Mouse (Mus musculus) neural tube, embryonic 14.5 days (tissue): ENCODE results near the gene Slc17a5. TPM values are rescaled to one million over a fixed set of nuclear protein-coding genes. Genes with fewer than 3 reads are reported as not detected.

ENCODE experiments used
- ATAC-seq: fragments of 200-750 bp; cut with Nextera tagmentation; 2 replicates; pipeline ENCODE4 v1.8.0; 2017; ENCODE audit warnings: low read depth, mild to moderate bottlenecking, moderate TSS enrichment, moderate library complexity
- H3K27ac ChIP-seq: fragments of 300-500 bp; sonication (generic); 2 replicates; pipeline ENCODE4 v1.5.1; 2014; ENCODE audit warnings: low read depth, mild to moderate bottlenecking, control low read depth, low read length, moderate library complexity, mixed read lengths
- H3K27me3 ChIP-seq: fragments of 300-500 bp; sonication (generic); 2 replicates; pipeline ENCODE4 v1.6.1; 2014; ENCODE audit warnings: low read length; ENCODE audit not compliant: control insufficient read depth, insufficient read depth
- H3K36me3 ChIP-seq: fragments of 300-500 bp; sonication (generic); 2 replicates; pipeline ENCODE4 v1.6.1; 2014; ENCODE audit warnings: low read length, mixed read lengths; ENCODE audit not compliant: control insufficient read depth, insufficient read depth
- H3K4me1 ChIP-seq: fragments of 300-500 bp; sonication (generic); 2 replicates; pipeline ENCODE4 v1.6.1; 2014; ENCODE audit warnings: low read length; ENCODE audit not compliant: control insufficient read depth, insufficient read depth
- H3K4me2 ChIP-seq: fragments of 300-500 bp; sonication (generic); 2 replicates; pipeline ENCODE4 v1.6.1; 2014; ENCODE audit warnings: mild to moderate bottlenecking, low read depth, low read length, control low read depth
- H3K4me3 ChIP-seq: fragments of 300-500 bp; sonication (generic); 2 replicates; pipeline ENCODE4 v1.5.1; 2014; ENCODE audit warnings: low read depth, low read length, control low read depth, mixed read lengths
- H3K9ac ChIP-seq: fragments of 300-500 bp; sonication (generic); replicated peaks from 2 replicates; pipeline ENCODE4 v1.6.1; 2014; ENCODE audit warnings: low read depth, mild to moderate bottlenecking, control low read depth, low read length, mixed read lengths
- H3K9me3 ChIP-seq: fragments of 300-500 bp; sonication (generic); 2 replicates; pipeline ENCODE4 v1.6.1; 2016; ENCODE audit warnings: low read length; ENCODE audit not compliant: control insufficient read depth
- WGBS: fragments of 180-500 bp; shearing (Covaris S2); extraction: QIAGEN DNeasy Blood & Tissue Kit; methylation state at CpG from one replicate; pipeline ENCODE4 v1.1.7; 2014; 5-methylcytosine and 5-hydroxymethylcytosine counted together
- polyA plus RNA-seq: library from polyadenylated mRNA; unstranded; fragments of >200 nt; fragmentation: Nextera tagmentation; extraction: Ambion mirVana; gene quantifications from 2 replicates; pipeline ENCODE4 v1.2.1, GENCODE M21; 2014

Gene Slc17a5
- polyA plus RNA-seq: 18.8 and 20.4 TPM in 2 replicates

DNA sequence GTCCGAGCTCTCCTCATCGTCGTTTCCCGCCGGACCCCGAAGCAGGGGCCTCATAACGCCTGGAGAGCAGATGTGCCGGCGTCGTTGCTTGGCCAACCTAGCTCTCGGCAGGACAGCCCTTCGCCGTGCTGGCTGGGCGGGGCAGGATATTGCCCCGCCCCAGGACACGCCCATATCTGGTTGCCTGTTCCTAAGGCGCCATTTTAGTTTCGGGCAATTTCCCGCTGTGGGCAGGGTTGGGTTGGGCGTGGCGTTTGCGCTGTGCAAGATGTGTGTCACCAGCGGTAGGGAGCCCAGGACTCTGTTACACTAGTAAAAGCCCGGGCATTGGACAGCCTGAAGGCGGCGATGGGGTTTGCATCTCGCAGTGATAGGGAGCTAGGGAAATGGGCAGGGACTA, at the start of gene Slc17a5:
Gene Slc17a5 (minus strand): TSS at position 128 of the 400 bp plus-strand sequence.
- peak within 1 kb of the TSS; percentile 41 for H3K4me2 ChIP-seq
- peak within 1 kb of the TSS; percentile 68 for H3K9ac ChIP-seq
- peak; percentile 98 for ATAC-seq
- H3K4me1 ChIP-seq: peaks cover 6% of the 10 kb centered on the region; the same call in 1 of the 2 replicates
- H3K27ac ChIP-seq: peak within 1 kb of the TSS; percentile 78
- H3K9me3 ChIP-seq: no peaks in the 10 kb centered on the region
- H3K27me3 ChIP-seq: no peaks in the 10 kb centered on the region
- WGBS: under 1% methylated on average over 27 of the region's 27 CpGs
- H3K36me3 ChIP-seq: no peaks in the 10 kb centered on the region
- H3K4me3 ChIP-seq: peak within 1 kb of the TSS; percentile 61

DNA sequence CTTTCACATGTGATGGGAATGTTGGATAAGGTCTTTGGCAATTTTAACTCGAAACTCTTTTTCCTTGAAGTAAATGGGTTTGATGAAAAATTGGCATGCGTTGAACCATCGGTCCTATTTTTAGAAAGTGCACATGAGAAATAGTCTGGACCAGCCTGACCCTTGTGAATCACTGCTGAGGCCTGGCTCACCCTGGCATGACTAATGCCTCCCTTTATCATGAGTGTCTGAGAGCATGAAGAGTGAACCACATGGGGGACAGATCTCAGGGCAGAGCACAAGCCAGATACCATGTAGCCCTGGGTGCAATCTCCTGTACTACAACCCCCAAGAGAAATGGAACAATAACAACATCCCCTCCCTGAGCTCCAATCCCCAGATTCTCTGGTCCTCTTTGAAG, 46.1 kb upstream of the Slc17a5 start:
- Histone ChIP-seq H3K9ac (no peak overlapping the region), H3K9me3 (no peaks in the 10 kb centered on the region), H3K4me2 (no peak overlapping the region), H3K27me3 (no peaks in the 10 kb centered on the region), H3K4me3 (no peak overlapping the region), H3K36me3 (no peaks in the 10 kb centered on the region), H3K4me1 (no peaks in the 10 kb centered on the region), H3K27ac (no peak overlapping the region)
- no peak for ATAC-seq
- 92% methylated on average over 3 of the region's 3 CpGs for WGBS

DNA sequence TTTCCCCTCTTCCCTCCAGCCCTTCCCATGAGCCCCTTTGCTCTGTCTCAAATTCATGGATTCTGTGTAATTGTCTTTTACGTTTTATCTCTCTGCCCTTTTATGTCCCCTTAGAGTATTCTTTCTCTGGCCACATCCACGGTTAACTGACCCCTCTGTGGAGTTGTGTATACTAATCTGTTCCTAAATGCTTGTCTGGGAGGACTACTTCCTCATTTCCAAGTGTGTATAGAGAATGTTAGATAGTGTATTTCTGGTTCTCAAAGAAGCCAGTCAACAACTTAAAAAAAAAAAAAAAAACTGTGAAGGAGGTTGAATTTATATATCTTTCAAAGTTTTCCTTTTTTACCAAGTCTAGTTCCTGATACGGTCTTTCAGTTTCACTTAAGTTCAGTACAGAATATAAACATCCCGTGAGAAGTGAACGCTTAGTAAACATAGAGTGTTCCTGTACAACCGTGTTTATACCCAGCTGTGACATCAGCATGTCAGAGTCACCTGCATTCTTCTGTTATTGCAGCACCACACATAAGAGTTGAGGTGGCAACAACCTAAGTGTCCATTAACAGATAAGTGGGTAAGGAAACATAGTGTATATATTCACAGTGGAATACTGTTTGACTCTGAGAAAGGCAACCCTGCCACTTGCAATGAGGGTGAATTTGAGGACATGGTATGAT, 44.1 kb upstream of the Slc17a5 start:
- no peaks in the 10 kb centered on the region for H3K36me3 ChIP-seq
- no peak overlapping the region for H3K4me2 ChIP-seq
- 73% methylated on average over 6 of the region's 6 CpGs for WGBS
- H3K4me3 ChIP-seq: no peak overlapping the region
- H3K9me3 ChIP-seq: no peaks in the 10 kb centered on the region
- H3K27ac ChIP-seq: no peak overlapping the region
- no peak for ATAC-seq
- no peaks in the 10 kb centered on the region for H3K27me3 ChIP-seq
- no peaks in the 10 kb centered on the region for H3K4me1 ChIP-seq
- no peak overlapping the region for H3K9ac ChIP-seq

DNA sequence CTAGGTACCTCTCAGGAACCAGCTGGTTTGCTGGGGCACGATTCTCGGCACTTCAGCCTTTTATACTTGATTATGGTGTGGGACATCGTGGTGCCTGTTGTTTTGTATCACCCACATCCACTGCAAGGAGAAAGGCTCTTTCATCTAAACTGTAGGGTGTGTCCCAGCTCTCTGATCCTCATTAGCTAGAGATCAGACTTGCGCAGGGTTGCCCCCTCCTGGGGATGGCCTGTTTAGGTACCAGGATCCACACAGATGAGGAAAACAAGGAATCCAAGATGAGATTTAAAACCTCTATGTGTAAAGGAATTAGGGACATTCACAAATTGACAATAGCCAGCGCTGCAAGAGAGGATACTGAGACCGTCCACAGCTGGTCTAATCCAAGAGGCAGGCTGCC, 42.1 kb upstream of the Slc17a5 start:
- no peak overlapping the region for H3K27ac ChIP-seq
- H3K4me1 ChIP-seq: no peaks in the 10 kb centered on the region
- no peaks in the 10 kb centered on the region for H3K27me3 ChIP-seq
- H3K4me3 ChIP-seq: no peak overlapping the region
- no peaks in the 10 kb centered on the region for H3K9me3 ChIP-seq
- H3K9ac ChIP-seq: no peak overlapping the region
- 55% methylated on average over 6 of the region's 6 CpGs for WGBS
- no peak for ATAC-seq
- H3K4me2 ChIP-seq: no peak overlapping the region
- no peaks in the 10 kb centered on the region for H3K36me3 ChIP-seq

DNA sequence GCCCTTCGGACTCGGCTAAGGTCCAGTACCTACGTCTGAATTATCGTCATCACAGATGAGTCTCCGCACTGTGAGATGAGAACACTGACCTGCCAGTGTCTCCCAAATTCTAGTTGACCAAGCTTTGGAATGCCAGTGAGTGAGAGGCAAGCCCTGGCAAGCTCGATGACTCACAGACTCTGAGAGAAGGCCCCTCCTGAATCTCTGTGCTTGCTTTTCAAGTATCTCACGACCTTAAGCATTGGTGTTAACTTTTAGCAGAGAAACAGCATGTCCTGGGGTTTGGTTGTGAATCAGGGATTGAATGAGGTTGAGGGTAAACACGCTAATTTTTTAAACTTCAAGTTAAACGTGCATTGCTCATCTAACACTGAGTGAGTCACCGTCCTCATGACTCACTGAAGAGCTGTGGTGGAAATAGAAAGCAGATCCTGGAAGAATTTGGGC, 35.5 kb upstream of the Slc17a5 start:
- no peak for ATAC-seq
- Histone ChIP-seq H3K27ac (no peak overlapping the region), H3K36me3 (no peaks in the 10 kb centered on the region), H3K4me3 (no peak overlapping the region), H3K9me3 (no peaks in the 10 kb centered on the region), H3K9ac (no peak overlapping the region), H3K4me2 (no peak overlapping the region), H3K4me1 (no peaks in the 10 kb centered on the region), H3K27me3 (no peaks in the 10 kb centered on the region)
- 89% methylated on average over 10 of the region's 10 CpGs for WGBS

DNA sequence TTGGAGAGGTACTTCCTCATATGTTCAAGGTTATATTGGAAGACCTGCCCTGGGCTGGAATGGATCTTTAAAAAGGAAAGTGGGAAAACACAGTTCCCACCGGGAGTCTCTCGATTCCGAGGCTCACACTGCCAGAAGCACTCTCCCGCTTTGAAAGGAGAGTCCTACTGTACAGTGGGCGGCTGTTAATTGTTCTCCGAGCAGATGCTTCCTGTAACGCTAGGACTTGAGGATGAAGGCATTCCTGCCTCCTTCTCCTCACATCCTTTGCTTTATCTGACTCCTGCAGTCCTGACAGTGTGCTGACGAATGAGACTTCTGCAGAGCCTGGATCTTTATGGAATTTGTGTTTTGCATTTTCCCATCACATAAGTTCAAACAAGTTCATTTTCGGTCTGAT, 31.4 kb upstream of the Slc17a5 start:
- H3K27me3 ChIP-seq: peaks cover 4% of the 10 kb centered on the region; the same call in 1 of the 2 replicates
- H3K27ac ChIP-seq: no peak overlapping the region
- ATAC-seq: no peak
- H3K9ac ChIP-seq: no peak overlapping the region
- H3K36me3 ChIP-seq: no peaks in the 10 kb centered on the region
- no peak overlapping the region for H3K4me2 ChIP-seq
- H3K4me1 ChIP-seq: no peaks in the 10 kb centered on the region
- no peaks in the 10 kb centered on the region for H3K9me3 ChIP-seq
- no peak overlapping the region for H3K4me3 ChIP-seq
- 86% methylated on average over 9 of the region's 9 CpGs for WGBS

DNA sequence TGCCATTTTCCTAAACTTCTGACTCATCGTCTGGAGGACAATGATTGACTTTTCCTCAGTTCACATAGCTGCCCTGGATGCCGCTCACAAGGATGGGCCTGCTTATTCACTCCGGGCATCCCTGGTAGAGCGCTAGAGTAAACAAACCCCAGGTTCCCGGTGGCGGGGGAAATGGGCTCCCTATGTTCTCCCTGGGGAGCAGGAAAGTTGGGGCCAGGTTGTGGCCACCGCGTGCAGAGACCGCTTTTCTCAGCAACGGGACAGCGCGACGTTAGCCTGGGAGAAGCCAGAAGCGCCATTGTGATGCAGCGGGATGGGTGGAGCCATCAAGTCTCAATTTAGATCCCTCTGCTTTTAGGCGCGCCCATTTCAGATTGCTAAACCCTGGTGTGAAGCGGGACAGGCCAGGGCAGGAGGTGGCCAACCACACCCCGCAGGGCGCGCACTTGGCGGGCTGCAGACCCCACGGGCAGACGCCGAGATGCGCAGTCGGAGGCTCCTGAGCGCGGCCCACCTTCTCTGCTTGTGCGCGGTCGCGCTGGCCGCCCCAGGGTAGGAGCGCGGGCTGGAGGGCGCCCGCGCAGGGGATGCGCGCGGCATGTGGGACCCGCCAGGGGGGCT, 27.7 kb upstream of the Slc17a5 start, which contains the start of gene Cd109:
Gene Cd109 (plus strand): TSS at position 146 of the 621 bp plus-strand sequence.
- no peaks in the 10 kb centered on the region for H3K4me1 ChIP-seq
- H3K27me3 ChIP-seq: peaks cover 4% of the 10 kb centered on the region; the same call in 1 of the 2 replicates
- peak within 1 kb of the TSS; percentile 51 for H3K4me3 ChIP-seq
- ATAC-seq: peak; percentile 78
- H3K4me2 ChIP-seq: peak within 1 kb of the TSS; percentile 98
- WGBS: under 1% methylated on average over 43 of the region's 43 CpGs
- peak within 1 kb of the TSS; percentile 50 for H3K9ac ChIP-seq
- H3K9me3 ChIP-seq: no peaks in the 10 kb centered on the region
- no peak within 1 kb of the TSS for H3K27ac ChIP-seq
- H3K36me3 ChIP-seq: no peaks in the 10 kb centered on the region

DNA sequence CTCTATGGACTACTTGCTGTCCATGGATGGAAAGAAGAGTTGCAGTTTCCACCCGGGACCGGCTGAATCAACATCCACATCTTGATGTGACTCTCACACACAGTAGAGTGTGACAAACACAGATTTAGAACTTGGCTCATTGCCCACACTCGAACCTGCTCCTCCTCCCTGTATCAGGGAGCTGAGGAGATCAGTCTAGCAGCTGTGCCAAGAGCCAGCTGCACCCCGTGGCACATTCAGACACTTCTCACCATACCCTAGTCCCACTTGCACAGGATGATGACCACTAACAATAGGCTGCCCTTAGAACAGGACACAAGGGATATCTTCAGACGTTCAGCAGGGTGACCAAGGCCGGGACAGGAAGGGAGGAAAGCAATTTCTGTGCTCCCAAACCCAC, 26.4 kb upstream of the Slc17a5 start:
- 27% methylated on average over 6 of the region's 6 CpGs for WGBS
- no peaks in the 10 kb centered on the region for H3K4me1 ChIP-seq
- H3K27me3 ChIP-seq: peaks cover 4% of the 10 kb centered on the region; the same call in 1 of the 2 replicates
- peak; percentile 67 for ATAC-seq
- H3K27ac ChIP-seq: no peak overlapping the region
- H3K4me3 ChIP-seq: no peak overlapping the region
- no peak overlapping the region for H3K9ac ChIP-seq
- H3K36me3 ChIP-seq: no peaks in the 10 kb centered on the region
- H3K9me3 ChIP-seq: no peaks in the 10 kb centered on the region
- no peak overlapping the region for H3K4me2 ChIP-seq

DNA sequence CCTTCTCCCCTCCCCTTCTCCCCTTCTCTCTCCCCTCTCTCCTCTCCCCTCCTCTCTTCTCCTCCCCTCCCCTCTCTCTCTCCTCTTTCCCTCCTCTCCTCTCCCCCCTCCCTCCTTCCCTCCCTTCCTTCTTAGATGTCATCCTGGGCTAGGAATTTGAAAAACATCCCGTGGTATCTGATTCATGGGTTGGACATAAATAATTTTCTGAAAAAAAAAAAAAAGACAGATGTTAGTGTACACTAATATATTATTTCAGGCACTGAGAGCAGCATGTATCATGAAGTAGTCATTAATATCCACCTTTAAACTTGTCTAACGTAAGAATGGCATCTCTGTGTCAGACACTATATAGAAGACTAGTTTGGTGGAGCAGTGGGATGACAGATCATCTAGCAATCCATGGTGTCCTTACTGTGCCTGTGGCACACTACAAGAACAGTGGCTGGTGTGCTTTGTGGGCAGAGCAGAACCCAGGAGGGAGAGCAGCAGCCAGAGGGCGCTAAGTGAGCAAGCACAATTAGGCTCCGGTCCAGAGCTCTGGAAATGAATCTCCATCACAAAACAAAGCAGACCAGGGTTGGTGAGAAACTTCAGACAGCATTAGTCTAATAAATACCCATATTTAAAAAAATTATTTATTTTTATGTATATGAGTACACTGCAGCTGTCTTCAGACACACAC, 13.3 kb upstream of the Slc17a5 start:
- no peak overlapping the region for H3K4me3 ChIP-seq
- H3K4me1 ChIP-seq: no peaks in the 10 kb centered on the region
- H3K4me2 ChIP-seq: no peak overlapping the region
- no peaks in the 10 kb centered on the region for H3K9me3 ChIP-seq
- H3K9ac ChIP-seq: no peak overlapping the region
- 69% methylated on average over 4 of the region's 4 CpGs for WGBS
- H3K27me3 ChIP-seq: no peaks in the 10 kb centered on the region
- no peaks in the 10 kb centered on the region for H3K36me3 ChIP-seq
- ATAC-seq: no peak
- H3K27ac ChIP-seq: no peak overlapping the region
